7 mouse cellular contexts compared by ENCODE assay signal in genomic region chr4:130273698-130274345, GRCm38 (mm10). TPM values are rescaled to one million over a fixed set of nuclear protein-coding genes. Genes with fewer than 3 reads are reported as not detected.
DNase-seq lines count a peak whose midpoint lies in the region; ATAC-seq and TF ChIP-seq lines count a peak whose summit lies in the region.

No protein-coding gene starts in this region.

- TF ChIP-seq POLR2A in olfactory bulb, adult 2 months (IDR thresholded peaks at IDR 0.05; ENCODE audit: insufficient read depth, low read depth, low read length), result no peak

- H3K36me3 ChIP-seq in liver, embryonic 12.5 days, result no peaks in the 10 kb centered on the region

- H3K27ac ChIP-seq in liver, embryonic 12.5 days, result no peak overlapping the region
- H3K27ac ChIP-seq in olfactory bulb, adult 2 months (ENCODE audit: insufficient read depth, low read depth, low read length), result 0 out of 2 replicates have a peak overlapping the region, but pooled peaks have one; percentile 4

- no peak overlapping the region for H3K9ac ChIP-seq in liver, embryonic 12.5 days

- no peak for TF ChIP-seq CTCF in olfactory bulb, adult 2 months (IDR thresholded peaks at IDR 0.05; ENCODE audit: insufficient read depth, low read depth, low read length)

- H3K9me3 ChIP-seq in liver, embryonic 12.5 days (replicated peaks), result no peaks in the 10 kb centered on the region

- WGBS in liver, embryonic 12.5 days (ENCODE audit: insufficient replicate concordance), result 8% methylated on average over 12 of the region's 12 CpGs
- 18% methylated on average over 11 of the region's 12 CpGs for WGBS in olfactory bulb, adult 2 months

- DNase-seq in liver, result no peak
- DNase-seq in brain, adult 2 months (ENCODE audit: low read depth, low spot score), result peak; percentile 94
- peak; percentile 50 for DNase-seq in fat pad, adult 2 months (ENCODE audit: extremely low read depth, low read depth, low spot score)
- DNase-seq in layer of hippocampus, postnatal 36 days, result peak; percentile 42 to 56
- no peak for DNase-seq in spleen, adult 12 weeks (ENCODE audit: low spot score)

- H3K27me3 ChIP-seq in liver, embryonic 12.5 days (replicated peaks), result peaks cover 92% of the 10 kb centered on the region

- H3K4me3 ChIP-seq in liver, embryonic 12.5 days, result no peak overlapping the region
- H3K4me3 ChIP-seq in olfactory bulb, adult 2 months (ENCODE audit: insufficient read depth, low read depth, low read length), result peak overlapping the region; percentile 46

- ATAC-seq in liver, embryonic 12.5 days, result no peak

- peaks cover 20% of the 10 kb centered on the region for H3K4me1 ChIP-seq in liver, embryonic 12.5 days
- peaks cover 20% of the 10 kb centered on the region for H3K4me1 ChIP-seq in olfactory bulb, adult 2 months (ENCODE audit: control insufficient read depth, insufficient read depth, low read length)

- H3K4me2 ChIP-seq in liver, embryonic 12.5 days, result peak overlapping the region; percentile 61

RNA-seq across cellular contexts. Expression of gene Serinc2, which starts 5.2 kb away (rescaled TPM):
- 1.7 and 3.1 TPM in 2 replicates for polyA plus RNA-seq in liver, embryonic 12.5 days (2016; fragmentation: Nextera tagmentation; extraction: Ambion mirVana)
- total RNA-seq in layer of hippocampus, postnatal 36 days (2021), result 10 to 100 TPM; 12.0 to 13.2 TPM
- not detected in 2 replicates for polyA plus RNA-seq in olfactory bulb, adult 2 months (2012; ENCODE audit: insufficient read depth, insufficient read length, low replicate concordance, missing spikeins)

RNA-seq across cellular contexts. Expression of gene Fabp3, which starts 34.6 kb away (rescaled TPM):
- 1.3 and 1.5 TPM in 2 replicates for polyA plus RNA-seq in liver, embryonic 12.5 days (2016; fragmentation: Nextera tagmentation; extraction: Ambion mirVana)
- total RNA-seq in layer of hippocampus, postnatal 36 days (2021), result 10 to 100 TPM; 94.1 to 94.6 TPM
- not detected in 2 replicates for polyA plus RNA-seq in olfactory bulb, adult 2 months (2012; ENCODE audit: insufficient read depth, insufficient read length, low replicate concordance, missing spikeins)

RNA-seq across cellular contexts. Expression of gene Gm10570, which starts 34.7 kb away (rescaled TPM):
- not detected in 2 replicates for polyA plus RNA-seq in liver, embryonic 12.5 days (2016; fragmentation: Nextera tagmentation; extraction: Ambion mirVana)
- 1 to 10 TPM in 1 of 2 experiments, not detected in 1; 1.1 TPM for total RNA-seq in layer of hippocampus, postnatal 36 days (2021)
- not detected in 2 replicates for polyA plus RNA-seq in olfactory bulb, adult 2 months (2012; ENCODE audit: insufficient read depth, insufficient read length, low replicate concordance, missing spikeins)

RNA-seq across cellular contexts. Expression of gene Gm853, which starts 51.6 kb away (rescaled TPM):
- not detected in 2 replicates for polyA plus RNA-seq in liver, embryonic 12.5 days (2016; fragmentation: Nextera tagmentation; extraction: Ambion mirVana)
- not detected for total RNA-seq in layer of hippocampus, postnatal 36 days (2021)
- polyA plus RNA-seq in olfactory bulb, adult 2 months (2012; ENCODE audit: insufficient read depth, insufficient read length, low replicate concordance, missing spikeins), result not detected in 2 replicates

Comparison
In these comparisons a context has a peak if more than half of its experiments do, and no peak if none do; other contexts are left out.
1. DNase-seq: peak in brain, adult 2 months (single experiment), fat pad, adult 2 months (single experiment) and layer of hippocampus, postnatal 36 days (2 of 2); none in liver (single experiment) and spleen, adult 12 weeks (single experiment).
2. RNA of gene Fabp3, which starts 34.6 kb away (polyA plus RNA-seq): not detected in olfactory bulb, adult 2 months; 1.3 to 1.5 TPM in liver, embryonic 12.5 days; every median in the first group is over 10 times any median in the second.